Mouse (Mus musculus) lung, postnatal 14 days (tissue): ENCODE measurements at regions not wholly inside any gene's neighbourhood (a gene's known extent, or its start where the extent isn't known, plus 50 kb on each side); places are given as distances from the start of the nearest gene placed in this dataset.
"Not testable (repeated sequence)": the region's sequence is repeated elsewhere in the genome, so short reads cannot be mapped to it uniquely, and the experiment has no call there.

Experiments used
- DNase-seq: peaks from one replicate; pipeline ENCODE4 v3.0.0; 2021

GRCm38 (mm10) chr17:4610993-4611392 is 383.1 kb upstream of the Arid1b start:
- no peak for DNase-seq

GRCm38 (mm10) chr17:4611711-4612110 is 382.4 kb upstream of the Arid1b start:
- no peak for DNase-seq

- DNase-seq: no peak
Observed at GRCm38 (mm10) chr17:4612136-4612535, 382.0 kb upstream of the Arid1b start.

- no peak for DNase-seq
Observed at GRCm38 (mm10) chr17:4612741-4613140, 381.4 kb upstream of the Arid1b start.

GRCm38 (mm10) chr17:4620361-4620760 is 373.8 kb upstream of the Arid1b start:
- no peak for DNase-seq

- not testable (repeated sequence) for DNase-seq
Observed at GRCm38 (mm10) chr17:4626126-4626525, 368.0 kb upstream of the Arid1b start.

GRCm38 (mm10) chr17:4627542-4627941 is 366.6 kb upstream of the Arid1b start:
- DNase-seq: no peak

- no peak for DNase-seq
Observed at GRCm38 (mm10) chr17:4631122-4631521, 363.0 kb upstream of the Arid1b start.

- DNase-seq: no peak
Observed at GRCm38 (mm10) chr17:4632506-4632905, 361.6 kb upstream of the Arid1b start.

- DNase-seq: no peak
Observed at GRCm38 (mm10) chr17:4633771-4634170, 360.4 kb upstream of the Arid1b start.

- DNase-seq: no peak
Observed at GRCm38 (mm10) chr17:4636796-4637353, 357.3 kb upstream of the Arid1b start.

- DNase-seq: no peak
Observed at GRCm38 (mm10) chr17:4639531-4639930, 354.6 kb upstream of the Arid1b start.

GRCm38 (mm10) chr17:4640555-4640954 is 353.6 kb upstream of the Arid1b start:
- peak; percentile 50 for DNase-seq

- DNase-seq: peak; percentile 15
Observed at GRCm38 (mm10) chr17:4641166-4641565, 353.0 kb upstream of the Arid1b start.

- no peak for DNase-seq
Observed at GRCm38 (mm10) chr17:4642046-4642445, 352.1 kb upstream of the Arid1b start.

GRCm38 (mm10) chr17:4643343-4643742 is 350.8 kb upstream of the Arid1b start:
- no peak for DNase-seq

- no peak for DNase-seq
Observed at GRCm38 (mm10) chr17:4648603-4649002, 345.5 kb upstream of the Arid1b start.

GRCm38 (mm10) chr17:4654221-4654620 is 339.9 kb upstream of the Arid1b start:
- DNase-seq: no peak

GRCm38 (mm10) chr17:4661996-4662395 is 332.1 kb upstream of the Arid1b start:
- DNase-seq: no peak

- no peak for DNase-seq
Observed at GRCm38 (mm10) chr17:4668511-4668910, 325.6 kb upstream of the Arid1b start.

GRCm38 (mm10) chr17:4673271-4673670 is 320.9 kb upstream of the Arid1b start:
- DNase-seq: no peak

GRCm38 (mm10) chr17:4706421-4706820 is 287.7 kb upstream of the Arid1b start:
- DNase-seq: no peak

GRCm38 (mm10) chr17:4721061-4721460 is 273.1 kb upstream of the Arid1b start:
- no peak for DNase-seq

- no peak for DNase-seq
Observed at GRCm38 (mm10) chr17:4724031-4724430, 270.1 kb upstream of the Arid1b start.

GRCm38 (mm10) chr17:4726331-4726741 is 267.8 kb upstream of the Arid1b start:
- DNase-seq: no peak
